Mouse (Mus musculus) layer of hippocampus, postnatal 10 days (tissue): Measurements from ENCODE around the gene Pank1. TPM values are rescaled to one million over a fixed set of nuclear protein-coding genes. Genes with fewer than 3 reads are reported as not detected.

Experiments
- DNase-seq, 2 experiments: peaks; one replicate each; pipeline ENCODE4 v3.0.0; 2021; ENCODE audit warnings: low spot score in 2 of 2
- long read RNA-seq: library from polyadenylated mRNA; stranded (forward); transcript quantifications from one replicate; pipeline ENCODE4 v2.0.0, GENCODE M21; 2023
- total RNA-seq, 2 experiments: library from RNA; stranded (reverse); gene quantifications; 2 replicates each; pipeline ENCODE4 v1.2.3; 2021

Gene Pank1
- 10 to 100 TPM; 18.4 to 18.7 TPM for total RNA-seq
- long read RNA-seq, full-length matches to known transcripts: 14 of 20 reads
- long read RNA-seq, partial matches to known transcripts: 0 of 20 reads
- long read RNA-seq, other reads (novel, unspliced or antisense): 6 of 20 reads

DNA sequence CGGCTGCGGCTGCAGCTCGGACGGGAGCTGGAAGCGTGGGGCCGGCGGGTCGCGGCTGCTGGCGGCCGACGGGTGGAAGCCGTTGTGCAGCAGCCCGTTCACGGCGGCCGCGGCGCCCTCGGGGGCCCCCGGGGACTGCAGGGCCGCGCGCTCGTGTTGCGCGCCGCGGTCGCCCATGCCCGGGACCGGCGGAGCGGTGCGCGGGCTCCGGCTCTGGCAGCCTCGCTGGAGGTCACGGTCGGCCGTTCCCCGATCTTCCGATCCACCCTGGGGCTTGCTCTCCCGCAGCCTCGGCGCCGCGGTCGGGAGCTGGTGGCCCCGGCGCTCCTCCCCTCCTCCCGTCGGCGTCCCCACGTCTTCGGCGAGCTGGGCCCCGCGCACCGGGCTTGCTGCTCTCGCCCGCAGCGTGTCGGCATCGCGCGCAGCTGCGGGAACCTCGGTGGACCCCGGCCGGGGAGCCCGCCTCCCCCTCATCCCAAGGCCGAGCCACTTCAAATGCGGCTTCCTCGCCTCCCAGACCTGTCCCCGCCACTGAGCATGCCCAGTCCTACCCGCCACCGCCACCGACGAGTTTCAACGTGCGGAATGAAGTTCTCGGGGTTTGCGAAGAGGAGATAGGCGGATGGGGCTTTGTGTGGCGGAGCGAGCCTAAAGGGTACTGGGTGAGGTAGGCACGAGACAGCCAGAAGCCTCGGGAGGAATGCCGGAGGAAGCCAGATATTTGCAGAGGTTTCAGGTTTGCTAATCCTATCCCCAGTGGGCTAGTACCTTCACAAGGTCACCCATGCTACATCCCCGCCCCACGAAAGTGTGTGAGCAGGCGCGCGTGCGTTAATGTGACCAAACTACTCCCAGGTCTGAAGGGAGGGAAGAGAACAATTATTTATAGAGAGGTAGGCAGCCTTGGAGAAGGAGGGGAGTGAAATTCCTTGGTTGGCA lies at the start of gene Pank1:
Gene Pank1, minus strand, starts transcription at position 853 of the 939 bp plus-strand sequence.
- peak; percentile 72 to 80 for DNase-seq

- no peak for DNase-seq
Measured at GRCm38 (mm10) chr19:34922603-34922963, 43.3 kb upstream of the Pank1 start.

GRCm38 (mm10) chr19:34921652-34922602 lies 42.7 kb upstream of the Pank1 start, which contains the start of gene Kif20b:
Kif20b (plus strand) TSS chr19:34922361.
- peak; percentile 88 to 93 for DNase-seq

GRCm38 (mm10) chr19:34921253-34921651 lies 42.0 kb upstream of the Pank1 start:
- DNase-seq: peak; percentile 10 to 16

GRCm38 (mm10) chr19:34920531-34920930 lies 41.3 kb upstream of the Pank1 start:
- no peak for DNase-seq

DNA sequence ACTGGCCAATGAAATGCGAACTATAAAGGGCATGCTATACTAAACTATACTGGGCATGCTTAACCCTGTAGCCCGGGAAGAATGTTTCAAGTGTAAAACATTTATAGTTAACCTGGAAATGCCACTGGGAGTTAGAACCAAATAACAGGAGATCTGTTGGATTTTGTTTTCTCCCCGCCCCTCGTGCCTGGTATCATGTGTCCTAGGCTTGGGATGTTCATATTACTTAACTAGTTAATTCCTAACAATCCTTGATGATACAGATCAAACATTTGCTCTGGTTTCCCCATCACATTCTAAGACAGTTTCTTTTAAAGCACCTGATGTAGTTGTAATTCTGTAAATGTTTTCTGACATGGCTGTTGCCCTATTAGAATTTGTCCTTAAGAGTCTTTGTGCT lies 40.8 kb upstream of the Pank1 start:
- DNase-seq: no peak

DNA sequence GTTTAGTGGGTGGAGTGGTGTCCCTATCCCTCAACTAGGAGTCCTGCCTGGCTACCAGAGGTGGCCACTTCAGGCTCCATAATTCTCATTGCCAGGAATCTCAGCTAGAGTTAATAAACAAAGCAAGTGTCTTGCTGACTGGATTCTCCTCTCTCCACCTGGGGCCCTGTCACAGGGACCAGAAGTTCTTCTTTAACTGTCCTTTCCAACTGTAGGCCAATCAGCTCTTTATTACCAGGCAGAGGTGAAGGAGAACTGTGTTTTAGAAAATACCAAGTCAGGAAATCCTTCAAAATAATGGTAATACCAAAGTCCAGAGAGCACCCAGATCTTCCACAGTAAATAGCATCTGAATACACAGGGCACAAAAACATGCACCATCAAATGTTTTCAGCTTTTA lies 33.1 kb upstream of the Pank1 start:
- DNase-seq: no peak

- no peak for DNase-seq
Measured at GRCm38 (mm10) chr19:34906772-34907171, 27.5 kb upstream of the Pank1 start.

- no peak for DNase-seq
Measured at GRCm38 (mm10) chr19:34905424-34905823, 26.2 kb upstream of the Pank1 start.

DNA sequence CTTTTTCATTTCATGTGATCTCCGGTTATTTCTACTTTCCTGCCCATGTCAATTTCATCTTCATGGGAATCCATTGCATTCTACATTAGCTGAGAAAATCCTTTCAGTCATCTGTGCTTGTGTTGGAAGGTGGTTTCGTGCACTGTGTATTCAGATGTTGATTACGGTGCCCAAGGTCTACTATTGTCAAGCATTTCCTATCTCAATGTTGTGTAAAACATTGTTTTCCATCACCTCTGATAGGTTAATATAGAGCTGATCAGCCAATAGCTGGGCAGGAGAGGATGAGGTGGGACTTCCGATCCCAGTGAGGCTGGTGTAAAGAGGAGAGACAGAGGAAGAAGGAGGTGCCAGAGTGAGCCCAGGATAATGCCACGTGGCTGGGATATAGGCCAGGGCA lies 24.8 kb upstream of the Pank1 start:
- no peak for DNase-seq

GRCm38 (mm10) chr19:34901735-34902134 lies 22.5 kb upstream of the Pank1 start:
- DNase-seq: no peak

GRCm38 (mm10) chr19:34901266-34901665 lies 22.0 kb upstream of the Pank1 start:
- DNase-seq: no peak

GRCm38 (mm10) chr19:34898941-34899340 lies 19.7 kb upstream of the Pank1 start:
- DNase-seq: no peak

GRCm38 (mm10) chr19:34897082-34897965 lies 18.1 kb upstream of the Pank1 start:
- DNase-seq: no peak

GRCm38 (mm10) chr19:34895082-34895481 lies 15.8 kb upstream of the Pank1 start:
- DNase-seq: no peak

DNA sequence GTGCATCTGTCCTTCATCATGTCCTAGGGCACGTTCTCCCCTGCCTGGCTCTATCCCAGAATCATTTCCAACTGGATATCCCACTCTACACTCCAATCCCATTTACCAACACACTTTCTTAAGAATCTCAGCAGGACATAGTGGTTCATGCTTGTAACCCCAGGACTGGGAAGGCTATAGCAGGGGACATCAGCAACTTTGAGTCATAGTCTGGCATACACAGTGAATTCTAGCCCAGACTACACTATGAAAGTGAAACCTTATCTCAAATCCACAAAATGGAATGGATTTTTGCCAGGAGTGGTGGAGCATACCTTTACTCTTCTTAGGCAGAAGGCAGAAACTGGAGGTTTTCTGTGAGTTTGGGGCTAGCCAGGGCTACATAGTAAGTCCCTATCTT lies 12.3 kb upstream of the Pank1 start:
- DNase-seq: no peak

GRCm38 (mm10) chr19:34890981-34891380 lies 11.7 kb upstream of the Pank1 start:
- no peak for DNase-seq

GRCm38 (mm10) chr19:34886324-34886723 lies 7.1 kb upstream of the Pank1 start:
- no peak for DNase-seq

DNA sequence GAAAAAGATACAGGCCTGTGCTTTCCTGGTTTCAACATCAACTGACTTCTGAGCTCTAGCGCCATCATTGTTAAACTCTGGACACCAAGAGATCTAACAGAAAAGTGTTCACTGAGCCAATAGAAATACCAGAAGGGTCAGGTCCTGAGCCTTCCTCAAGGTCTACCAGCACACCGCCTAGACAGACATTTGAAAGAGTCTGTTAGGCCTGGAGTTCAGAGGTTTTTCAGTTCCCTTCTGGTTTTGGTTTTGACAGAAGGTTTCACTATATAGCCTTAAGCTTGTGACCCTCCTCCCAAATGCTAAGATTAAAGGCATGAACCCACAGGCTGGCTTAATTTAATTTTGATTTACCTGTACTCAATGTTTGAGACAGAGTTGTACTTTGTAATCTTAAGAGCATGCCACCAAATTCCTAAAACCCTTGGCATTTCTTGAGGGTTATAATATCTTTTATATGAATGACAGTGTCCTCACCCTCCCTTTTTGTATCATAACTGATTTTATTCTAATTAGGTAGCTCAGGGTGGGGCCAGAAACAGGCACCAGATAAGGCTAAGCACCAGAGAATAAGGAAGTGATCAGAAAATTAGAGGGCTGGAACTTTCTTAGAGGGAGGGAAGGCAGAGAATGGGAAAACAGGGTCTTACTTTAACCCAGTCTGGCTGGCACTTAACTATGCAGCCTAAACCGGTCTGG lies 4.4 kb upstream of the Pank1 start:
- no peak for DNase-seq

- no peak for DNase-seq
Measured at GRCm38 (mm10) chr19:34882443-34882842, 3.2 kb upstream of the Pank1 start.
